Mouse (Mus musculus) kidney, embryonic 16.5 days (tissue): ENCODE measurements around the gene Hsd17b6. TPM values are rescaled to one million over a fixed set of nuclear protein-coding genes. Genes with fewer than 3 reads are reported as not detected.
"Not testable (repeated sequence)": the region's sequence is repeated elsewhere in the genome, so short reads cannot be mapped to it uniquely, and the experiment has no call there.

Source experiments
- ATAC-seq: fragments of 200-750 bp; cut with Nextera tagmentation; 2 replicates; pipeline ENCODE4 v1.8.0; 2017; ENCODE audit warnings: moderate TSS enrichment; ENCODE audit not compliant: low FRiP score, low TSS enrichment
- H3K27ac ChIP-seq: fragments of 300-500 bp; sonication (generic); 2 replicates; pipeline ENCODE4 v1.5.1; 2014; ENCODE audit warnings: low read length
- H3K27me3 ChIP-seq: fragments of 300-500 bp; sonication (generic); 2 replicates; pipeline ENCODE4 v1.6.1; 2014; ENCODE audit warnings: low read length, control low read depth, mixed read lengths; ENCODE audit not compliant: insufficient read depth
- H3K36me3 ChIP-seq: fragments of 300-500 bp; sonication (generic); 2 replicates; pipeline ENCODE4 v1.6.1; 2014; ENCODE audit warnings: low read length, control low read depth, mixed read lengths; ENCODE audit not compliant: insufficient read depth
- H3K4me1 ChIP-seq: fragments of 300-500 bp; sonication (generic); 2 replicates; pipeline ENCODE4 v1.6.1; 2014; ENCODE audit warnings: low read length, control low read depth, mixed read lengths; ENCODE audit not compliant: insufficient read depth
- H3K4me2 ChIP-seq: fragments of 300-500 bp; sonication (generic); replicated peaks from 2 replicates; pipeline ENCODE4 v1.6.1; 2014; ENCODE audit warnings: low read depth, low read length
- H3K4me3 ChIP-seq: fragments of 300-500 bp; sonication (generic); 2 replicates; pipeline ENCODE4 v1.5.1; 2014; ENCODE audit warnings: mild to moderate bottlenecking, low read length
- H3K9ac ChIP-seq: fragments of 300-500 bp; sonication (generic); replicated peaks from 2 replicates; pipeline ENCODE4 v1.6.1; 2014; ENCODE audit warnings: low read length
- H3K9me3 ChIP-seq: fragments of 300-500 bp; sonication (generic); 2 replicates; pipeline ENCODE4 v1.6.1; 2016; ENCODE audit warnings: low read length, control low read depth
- WGBS: fragments of 180-500 bp; shearing (Covaris S2); extraction: QIAGEN DNeasy Blood & Tissue Kit; methylation state at CpG from one replicate; pipeline ENCODE4 v1.1.7; 2014; 5-methylcytosine and 5-hydroxymethylcytosine counted together
- polyA plus RNA-seq: library from polyadenylated mRNA; unstranded; fragments of >200 nt; fragmentation: Nextera tagmentation; extraction: Ambion mirVana; gene quantifications from 2 replicates; pipeline ENCODE4 v1.2.1, GENCODE M21; 2015

Gene Hsd17b6
- polyA plus RNA-seq: not detected in 2 replicates

DNA sequence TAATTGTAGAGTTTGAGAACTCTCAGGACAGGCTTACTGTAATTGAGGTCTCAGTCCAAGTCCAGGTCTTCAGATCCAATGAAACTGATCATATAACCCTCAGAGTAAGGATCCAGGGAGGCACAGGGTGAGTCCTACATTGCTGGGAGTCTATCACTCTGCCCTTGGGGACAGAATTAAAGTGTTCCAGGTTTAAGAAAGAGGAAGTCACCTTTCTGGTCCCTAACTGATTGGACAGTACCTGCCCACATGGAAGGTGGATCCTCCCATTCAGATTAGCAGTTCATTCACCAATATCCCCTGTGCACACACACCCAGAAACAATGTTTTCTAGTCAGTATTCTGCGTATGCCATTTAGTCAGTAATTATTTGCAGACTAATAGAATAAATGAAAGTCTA lies at the start of gene Hsd17b6:
TSS of gene Hsd17b6 (minus strand) at position 166 of the 400 bp plus-strand sequence.
- Histone ChIP-seq H3K4me2 (no peak within 1 kb of the TSS), H3K27me3 (no peaks in the 10 kb centered on the region), H3K4me1 (no peaks in the 10 kb centered on the region), H3K36me3 (no peaks in the 10 kb centered on the region), H3K9me3 (no peaks in the 10 kb centered on the region), H3K27ac (no peak within 1 kb of the TSS), H3K9ac (no peak within 1 kb of the TSS), H3K4me3 (no peak within 1 kb of the TSS)
- 100% methylated on average over 1 of the region's 1 CpGs for WGBS
- ATAC-seq: no peak

DNA sequence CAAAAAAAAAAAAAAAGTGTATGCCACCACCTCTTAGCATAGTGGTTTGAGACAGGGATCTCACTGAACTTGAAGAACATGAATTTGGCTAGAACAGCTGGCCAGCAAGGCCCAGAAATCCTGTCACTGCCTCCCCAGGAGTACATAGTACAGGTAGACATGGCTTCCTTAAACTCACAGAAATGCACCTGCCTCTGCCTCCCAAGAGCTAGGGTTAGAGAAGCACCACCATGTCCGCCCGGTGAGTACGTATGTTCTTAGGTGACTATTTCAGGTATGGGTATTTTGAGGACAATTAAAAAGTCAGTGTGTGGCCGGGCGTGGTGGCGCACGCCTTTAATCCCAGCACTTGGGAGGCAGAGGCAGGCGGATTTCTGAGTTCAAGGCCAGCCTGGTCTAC lies 45.6 kb upstream of the Hsd17b6 start:
- Histone ChIP-seq H3K27me3 (no peaks in the 10 kb centered on the region), H3K9me3 (no peaks in the 10 kb centered on the region), H3K36me3 (peaks cover 29% of the 10 kb centered on the region), H3K27ac (no peak overlapping the region), H3K4me1 (peaks cover 5% of the 10 kb centered on the region), H3K4me3 (no peak overlapping the region), H3K9ac (no peak overlapping the region), H3K4me2 (no peak overlapping the region)
- ATAC-seq: no peak
- WGBS: 94% methylated on average over 8 of the region's 8 CpGs

DNA sequence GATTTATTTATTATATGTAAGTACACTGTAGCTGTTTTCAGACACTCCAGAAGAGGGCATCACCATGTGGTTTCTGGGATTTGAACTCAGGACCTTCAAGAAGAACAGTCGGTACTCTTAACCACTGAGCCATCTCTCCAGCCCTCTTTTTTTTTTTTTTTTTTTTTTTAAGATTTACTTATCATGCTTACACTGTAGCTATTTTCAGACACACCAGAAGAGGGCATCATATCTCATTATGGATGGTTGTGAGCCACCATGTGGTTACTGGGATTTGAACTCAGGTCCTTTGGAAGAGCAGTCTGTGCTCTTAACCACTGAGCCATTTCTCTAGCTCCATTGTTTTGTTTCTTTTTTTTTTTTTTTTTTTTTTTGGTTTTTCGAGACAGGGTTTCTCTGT lies 44.7 kb upstream of the Hsd17b6 start:
- peaks cover 36% of the 10 kb centered on the region for H3K36me3 ChIP-seq
- H3K27ac ChIP-seq, H3K27me3 ChIP-seq, H3K9me3 ChIP-seq, H3K4me3 ChIP-seq, H3K4me2 ChIP-seq, H3K9ac ChIP-seq, ATAC-seq, H3K4me1 ChIP-seq: not testable (repeated sequence)
- 100% methylated on average over 1 of the region's 2 CpGs for WGBS

DNA sequence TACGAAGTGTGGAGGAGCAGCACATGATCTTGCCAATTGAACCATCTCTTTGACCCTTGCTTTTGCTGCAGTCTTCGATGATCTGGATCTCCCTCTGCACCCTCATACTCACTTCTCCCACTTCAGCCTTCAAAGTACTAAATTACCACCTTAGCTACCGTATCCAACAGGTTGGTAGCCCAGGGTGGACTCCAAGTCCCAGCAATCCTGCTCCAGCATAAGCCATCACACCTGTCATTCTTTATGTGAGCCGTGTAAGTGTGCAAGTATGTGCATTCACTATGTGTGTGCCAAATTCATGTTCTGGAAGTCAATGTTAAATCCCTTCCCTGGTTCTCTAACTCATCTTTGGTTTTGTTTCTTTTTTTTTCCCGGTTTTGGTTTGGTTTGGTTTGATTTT lies 44.2 kb upstream of the Hsd17b6 start:
- no peaks in the 10 kb centered on the region for H3K4me1 ChIP-seq
- H3K27me3 ChIP-seq: no peaks in the 10 kb centered on the region
- H3K9ac ChIP-seq: no peak overlapping the region
- no peak for ATAC-seq
- no peaks in the 10 kb centered on the region for H3K9me3 ChIP-seq
- 95% methylated on average over 5 of the region's 5 CpGs for WGBS
- no peak overlapping the region for H3K4me2 ChIP-seq
- peaks cover 41% of the 10 kb centered on the region for H3K36me3 ChIP-seq
- H3K27ac ChIP-seq: no peak overlapping the region
- H3K4me3 ChIP-seq: no peak overlapping the region

DNA sequence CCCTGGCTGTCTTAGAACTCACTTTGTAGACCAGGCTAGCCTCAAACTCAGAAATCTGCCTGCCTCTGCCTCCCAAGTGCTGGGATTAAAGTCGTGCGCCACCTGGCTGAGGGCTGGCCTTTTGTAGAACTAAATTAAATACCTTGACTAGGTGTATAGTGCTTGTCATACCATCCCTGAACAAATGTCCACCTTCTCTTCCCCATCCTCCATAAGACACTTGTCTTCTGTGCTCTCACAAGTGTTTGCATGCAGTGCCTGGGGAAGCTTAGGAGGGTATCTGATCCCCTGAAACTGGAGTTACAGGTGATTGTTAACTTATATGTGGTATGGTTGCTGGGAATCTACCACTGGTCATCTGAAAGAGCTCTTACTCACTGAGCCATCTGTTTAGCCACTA lies 42.9 kb upstream of the Hsd17b6 start:
- Histone ChIP-seq H3K27ac (no peak overlapping the region), H3K4me1 (no peaks in the 10 kb centered on the region), H3K4me3 (no peak overlapping the region), H3K9me3 (no peaks in the 10 kb centered on the region), H3K36me3 (peaks cover 51% of the 10 kb centered on the region), H3K27me3 (no peaks in the 10 kb centered on the region), H3K9ac (no peak overlapping the region), H3K4me2 (no peak overlapping the region)
- no peak for ATAC-seq
- 91% methylated on average over 2 of the region's 2 CpGs for WGBS

DNA sequence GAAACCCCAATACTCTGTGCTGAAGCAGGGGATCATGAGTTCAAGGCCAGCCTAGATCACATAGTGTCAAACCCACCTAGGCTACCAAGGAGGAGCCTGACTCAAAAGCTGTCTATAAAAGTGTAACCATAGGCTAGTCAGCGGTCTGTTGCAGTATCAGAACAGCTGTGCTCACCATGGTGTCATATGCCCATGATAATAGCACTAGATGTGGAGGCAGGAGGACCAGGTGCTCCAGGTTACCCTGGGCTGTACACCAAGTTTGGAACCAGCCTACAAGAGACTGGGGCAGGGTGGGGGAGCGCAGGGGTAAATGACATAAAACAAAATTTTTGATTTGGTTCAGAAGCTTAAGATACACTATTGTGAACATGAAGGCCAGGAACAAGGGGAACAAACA lies 42.3 kb upstream of the Hsd17b6 start:
- no peak overlapping the region for H3K4me3 ChIP-seq
- 98% methylated on average over 2 of the region's 2 CpGs for WGBS
- H3K27ac ChIP-seq: no peak overlapping the region
- H3K9ac ChIP-seq: no peak overlapping the region
- peaks cover 55% of the 10 kb centered on the region for H3K36me3 ChIP-seq
- ATAC-seq: 0 out of 2 replicates have a peak, but pooled peaks have one; percentile 27
- no peaks in the 10 kb centered on the region for H3K27me3 ChIP-seq
- 0 out of 2 replicates have a peak, but pooled peaks cover under 1% of the 10 kb centered on the region for H3K4me1 ChIP-seq
- no peak overlapping the region for H3K4me2 ChIP-seq
- H3K9me3 ChIP-seq: no peaks in the 10 kb centered on the region

DNA sequence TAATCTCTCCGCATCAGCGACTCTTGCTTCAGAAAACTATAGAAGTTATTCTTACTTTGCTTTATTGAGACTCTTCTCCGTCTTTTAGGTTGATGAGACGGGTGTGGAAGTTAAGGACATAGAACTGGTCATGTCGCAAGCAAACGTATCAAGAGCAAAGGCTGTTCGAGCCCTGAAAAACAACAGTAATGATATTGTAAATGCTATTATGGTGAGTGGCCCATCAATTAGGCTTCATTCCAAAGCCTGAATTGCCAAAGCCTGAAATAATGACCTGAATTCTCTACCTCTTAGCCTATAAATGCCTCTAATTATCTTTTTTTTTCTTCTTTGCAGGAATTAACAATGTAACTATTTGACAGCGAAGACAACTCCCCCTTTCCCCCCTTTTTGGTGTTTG lies 40.7 kb upstream of the Hsd17b6 start:
- no peak overlapping the region for H3K4me3 ChIP-seq
- peaks cover 70% of the 10 kb centered on the region for H3K36me3 ChIP-seq
- H3K4me1 ChIP-seq: peaks cover 8% of the 10 kb centered on the region
- no peak for ATAC-seq
- H3K27me3 ChIP-seq: no peaks in the 10 kb centered on the region
- WGBS: 97% methylated on average over 8 of the region's 8 CpGs
- H3K9me3 ChIP-seq: no peaks in the 10 kb centered on the region
- H3K9ac ChIP-seq: no peak overlapping the region
- no peak overlapping the region for H3K4me2 ChIP-seq
- H3K27ac ChIP-seq: no peak overlapping the region

DNA sequence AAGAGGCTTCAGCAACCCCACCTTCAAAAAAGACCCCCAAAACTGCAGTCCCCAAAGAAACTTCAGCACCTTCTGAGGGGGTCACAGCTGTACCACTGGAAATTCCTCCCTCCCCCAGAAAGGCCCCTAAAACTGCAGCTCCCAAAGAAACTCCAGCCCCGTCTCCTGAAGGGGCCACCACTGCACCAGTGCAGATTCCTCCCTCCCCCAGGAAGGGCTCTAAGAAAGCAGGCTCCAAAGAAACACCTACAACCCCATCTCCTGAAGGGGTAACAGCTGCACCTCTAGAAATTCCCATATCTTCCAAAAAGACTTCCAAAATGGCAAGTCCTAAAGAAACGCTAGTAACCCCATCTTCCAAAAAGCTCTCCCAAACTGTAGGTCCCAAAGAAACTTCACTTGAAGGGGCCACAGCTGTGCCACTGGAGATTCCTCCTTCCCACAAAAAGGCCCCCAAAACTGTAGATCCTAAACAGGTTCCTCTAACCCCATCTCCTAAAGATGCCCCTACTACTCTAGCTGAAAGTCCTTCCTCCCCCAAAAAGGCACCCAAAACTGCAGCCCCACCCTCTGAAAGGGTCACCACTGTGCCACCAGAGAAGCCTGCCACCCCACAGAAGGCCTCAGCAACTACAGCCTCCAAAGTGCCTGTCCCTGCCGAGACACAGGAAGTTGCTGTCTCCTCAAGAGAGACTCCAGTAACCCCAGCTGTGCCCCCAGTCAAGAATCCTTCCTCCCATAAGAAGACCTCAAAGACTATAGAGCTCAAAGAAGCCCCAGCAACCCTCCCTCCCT lies 35.8 kb upstream of the Hsd17b6 start:
- H3K9ac ChIP-seq: 0 out of 2 replicates have a peak overlapping the region, but pooled peaks have one; percentile 16
- 55% methylated on average over 3 of the region's 3 CpGs for WGBS
- no peak overlapping the region for H3K4me3 ChIP-seq
- no peaks in the 10 kb centered on the region for H3K27me3 ChIP-seq
- ATAC-seq: no peak
- no peaks in the 10 kb centered on the region for H3K9me3 ChIP-seq
- no peak overlapping the region for H3K27ac ChIP-seq
- H3K4me2 ChIP-seq: no peak overlapping the region
- peaks cover 82% of the 10 kb centered on the region for H3K36me3 ChIP-seq
- H3K4me1 ChIP-seq: peaks cover 32% of the 10 kb centered on the region

DNA sequence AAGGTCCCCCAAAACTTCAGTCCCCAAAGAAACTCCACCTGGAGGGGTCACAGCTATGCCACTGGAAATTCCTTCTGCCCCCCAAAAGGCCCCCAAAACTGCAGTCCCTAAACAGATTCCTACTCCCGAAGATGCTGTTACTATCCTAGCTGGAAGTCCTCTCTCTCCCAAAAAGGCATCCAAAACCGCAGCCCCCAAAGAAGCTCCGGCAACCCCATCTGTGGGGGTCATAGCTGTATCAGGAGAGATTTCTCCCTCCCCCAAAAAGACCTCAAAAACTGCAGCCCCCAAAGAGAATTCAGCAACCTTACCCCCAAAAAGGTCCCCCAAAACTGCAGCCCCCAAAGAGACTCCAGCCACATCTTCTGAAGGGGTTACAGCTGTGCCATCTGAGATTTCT lies 35.1 kb upstream of the Hsd17b6 start:
- no peak overlapping the region for H3K27ac ChIP-seq

DNA sequence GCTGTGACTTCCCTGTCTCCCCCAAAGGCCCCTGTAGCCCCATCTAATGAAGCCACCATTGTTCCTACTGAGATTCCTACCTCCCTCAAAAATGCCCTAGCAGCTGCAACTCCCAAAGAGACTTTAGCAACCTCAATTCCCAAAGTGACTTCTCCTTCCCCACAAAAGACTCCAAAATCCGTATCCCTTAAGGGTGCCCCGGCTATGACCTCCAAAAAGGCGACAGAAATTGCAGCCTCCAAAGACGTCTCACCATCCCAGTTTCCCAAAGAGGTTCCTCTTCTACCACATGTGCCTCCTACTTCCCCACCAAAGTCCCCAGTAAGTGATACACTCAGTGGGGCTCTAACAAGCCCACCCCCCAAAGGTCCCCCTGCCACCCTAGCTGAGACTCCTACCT lies 34.2 kb upstream of the Hsd17b6 start:
- Histone ChIP-seq H3K9me3 (no peaks in the 10 kb centered on the region), H3K27ac (no peak overlapping the region), H3K9ac (no peak overlapping the region), H3K4me2 (no peak overlapping the region), H3K27me3 (no peaks in the 10 kb centered on the region), H3K4me1 (peaks cover 43% of the 10 kb centered on the region), H3K4me3 (no peak overlapping the region), H3K36me3 (peaks cover 72% of the 10 kb centered on the region)
- 77% methylated on average over 4 of the region's 4 CpGs for WGBS
- ATAC-seq: no peak

More for the DNA sequence above, 35.1 kb upstream of the Hsd17b6 start:
- no peaks in the 10 kb centered on the region for H3K9me3 ChIP-seq
- ATAC-seq: no peak
- peaks cover 38% of the 10 kb centered on the region for H3K4me1 ChIP-seq
- no peak overlapping the region for H3K4me3 ChIP-seq
- WGBS: 83% methylated on average over 3 of the region's 3 CpGs
- H3K4me2 ChIP-seq: no peak overlapping the region
- H3K9ac ChIP-seq: no peak overlapping the region
- H3K36me3 ChIP-seq: peaks cover 78% of the 10 kb centered on the region
- no peaks in the 10 kb centered on the region for H3K27me3 ChIP-seq
